1 mouse cellular context compared by ENCODE assay signal in the genomic region with DNA sequence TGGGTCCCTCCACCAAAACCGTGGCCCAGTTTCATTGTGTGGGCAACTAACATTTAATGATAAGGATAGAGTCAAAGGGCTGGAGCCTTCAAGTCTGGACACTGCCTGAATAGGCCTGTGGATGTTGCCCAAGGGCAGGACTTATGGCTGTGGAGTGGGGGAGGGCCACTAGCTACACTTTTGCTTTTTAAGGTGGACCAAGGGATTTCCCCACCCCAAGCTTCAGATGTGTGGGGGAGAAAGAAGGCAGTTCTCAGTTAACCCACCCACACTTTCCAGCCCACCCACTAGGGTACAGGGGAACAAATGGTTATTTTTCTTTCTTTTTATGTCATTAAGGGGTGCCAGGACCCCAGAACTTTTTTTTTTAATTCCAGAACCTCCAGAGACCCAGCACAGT.
A peak's percentile ranks its signal among the peaks of the same experiment; 100 is the strongest.
TF ChIP-seq lines count a peak whose summit lies in the region.

No protein-coding gene starts in this region.

TF ChIP-seq in CH12.LX, 34 proteins besides CTCF, POLR2A, EP300 and RAD21:
- no peak for TF ChIP-seq POLR2AphosphoS2 (IDR thresholded peaks at IDR 0.05; ENCODE audit: low read depth, low read length)
- peak; percentile 53 for TF ChIP-seq SIN3A (IDR thresholded peaks at IDR 0.05; ENCODE audit: low read length)
- TF ChIP-seq IRF4 (IDR thresholded peaks at IDR 0.05; ENCODE audit: low read depth, low read length): peak; percentile 75
- TF ChIP-seq BHLHE40 (IDR thresholded peaks at IDR 0.05; ENCODE audit: low read depth, low read length): peak; percentile 41; the same call in 1 of the 2 replicates
- TF ChIP-seq PAX5 (IDR thresholded peaks at IDR 0.05; ENCODE audit: low read length): no peak
- no peak for TF ChIP-seq UBTF (IDR thresholded peaks at IDR 0.05; ENCODE audit: low read depth, low read length)
- TF ChIP-seq USF2 (conservative IDR thresholded peaks at IDR 0.05; ENCODE audit: low read depth, low read length): no peak
- no peak for TF ChIP-seq ELF1 (IDR thresholded peaks at IDR 0.05; ENCODE audit: low read depth, low read length)
- TF ChIP-seq ETS1 (conservative IDR thresholded peaks at IDR 0.05; ENCODE audit: low read depth, low read length): peak; percentile 56
- TF ChIP-seq TCF12 (IDR thresholded peaks at IDR 0.05; ENCODE audit: low read depth, low read length): peak; percentile 73; the same call in 1 of the 2 replicates
- TF ChIP-seq HCFC1 (IDR thresholded peaks at IDR 0.05; ENCODE audit: low read depth, low read length): peak; percentile 50; the same call in 1 of the 2 replicates
- no peak for TF ChIP-seq USF1 (IDR thresholded peaks at IDR 0.05; ENCODE audit: low read depth, low read length)
- TF ChIP-seq SMC3 (IDR thresholded peaks at IDR 0.05; ENCODE audit: low read depth, low read length): no peak
- TF ChIP-seq NELFE (IDR thresholded peaks at IDR 0.05; ENCODE audit: low read depth, low read length): 0 out of 2 replicates have a peak, but pooled peaks have one; percentile 35
- TF ChIP-seq JUN (IDR thresholded peaks at IDR 0.05; ENCODE audit: insufficient read depth, low read depth, low read length): no peak; the same call in 1 of the 2 replicates
- TF ChIP-seq MEF2A (IDR thresholded peaks at IDR 0.05; ENCODE audit: borderline replicate concordance, low read depth, low read length): peak; percentile 80; the same call in 1 of the 2 replicates
- TF ChIP-seq E2F4 (IDR thresholded peaks at IDR 0.05; ENCODE audit: insufficient replicate concordance, low read depth, low read length): no peak
- peak; percentile 78 for TF ChIP-seq TBP (conservative IDR thresholded peaks at IDR 0.05; ENCODE audit: low read depth, low read length)
- peak; percentile 40; the same call in 1 of the 2 replicates for TF ChIP-seq RCOR1 (conservative IDR thresholded peaks at IDR 0.05; ENCODE audit: low read depth, low read length)
- no peak for TF ChIP-seq ZC3H11A (IDR thresholded peaks at IDR 0.05; ENCODE audit: low read depth, low read length)
- TF ChIP-seq MYC (IDR thresholded peaks at IDR 0.05; ENCODE audit: low read depth, low read length): peak; percentile 74; the same call in 1 of the 2 replicates
- no peak for TF ChIP-seq MAZ (IDR thresholded peaks at IDR 0.05; ENCODE audit: low read depth, low read length)
- peak; percentile 59 for TF ChIP-seq ZNF384 (IDR thresholded peaks at IDR 0.05; ENCODE audit: low read depth, low read length)
- no peak for TF ChIP-seq MAFK (IDR thresholded peaks at IDR 0.05; ENCODE audit: insufficient replicate concordance, low read length)
- TF ChIP-seq NRF1 (IDR thresholded peaks at IDR 0.05; ENCODE audit: low read depth, low read length): 0 out of 2 replicates have a peak, but pooled peaks have one; percentile 39
- TF ChIP-seq ZMIZ1 (IDR thresholded peaks at IDR 0.05; ENCODE audit: low read depth, low read length): no peak
- no peak for TF ChIP-seq ZKSCAN1 (IDR thresholded peaks at IDR 0.05; ENCODE audit: borderline replicate concordance, low read depth, low read length)
- no peak for TF ChIP-seq JUND (conservative IDR thresholded peaks at IDR 0.05; ENCODE audit: low read depth, low read length)
- peak; percentile 93 for TF ChIP-seq CHD2 (IDR thresholded peaks at IDR 0.05; ENCODE audit: low read length)
- TF ChIP-seq GABPA (IDR thresholded peaks at IDR 0.05; ENCODE audit: insufficient replicate concordance, low read depth, low read length): no peak
- no peak; the same call in 1 of the 2 replicates for TF ChIP-seq MXI1 (IDR thresholded peaks at IDR 0.05; ENCODE audit: low read depth, low read length)
